Mouse (Mus musculus): Measurements from ENCODE around the gene Schip1.

Schip1 gene

GRCm38 (mm10) chr3:68379242-68379641, 314.6 kb downstream of the Schip1 start:
- no peak for ATAC-seq (ENCODE audit: low TSS enrichment)

DNA sequence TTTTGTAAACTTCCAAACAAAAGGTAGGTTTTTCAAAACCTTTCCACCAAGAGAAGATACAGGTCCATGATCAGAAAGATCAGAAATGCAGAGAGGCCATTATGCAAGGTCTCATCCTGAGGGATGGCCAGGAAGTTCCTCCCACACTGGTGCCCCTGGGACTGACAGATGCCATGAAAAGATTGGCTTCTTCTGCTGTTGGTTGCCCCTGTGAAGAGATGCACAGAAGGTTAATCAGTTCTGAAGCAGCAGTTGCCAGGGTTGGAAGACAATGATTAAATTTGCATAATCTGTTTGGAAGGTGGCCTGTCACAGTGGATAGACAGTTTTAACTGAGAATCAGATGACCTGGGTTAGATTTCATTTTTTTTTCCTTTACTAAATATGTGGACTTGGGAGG, 319.1 kb downstream of the Schip1 start:
- no peak for ATAC-seq (ENCODE audit: low TSS enrichment)

DNA sequence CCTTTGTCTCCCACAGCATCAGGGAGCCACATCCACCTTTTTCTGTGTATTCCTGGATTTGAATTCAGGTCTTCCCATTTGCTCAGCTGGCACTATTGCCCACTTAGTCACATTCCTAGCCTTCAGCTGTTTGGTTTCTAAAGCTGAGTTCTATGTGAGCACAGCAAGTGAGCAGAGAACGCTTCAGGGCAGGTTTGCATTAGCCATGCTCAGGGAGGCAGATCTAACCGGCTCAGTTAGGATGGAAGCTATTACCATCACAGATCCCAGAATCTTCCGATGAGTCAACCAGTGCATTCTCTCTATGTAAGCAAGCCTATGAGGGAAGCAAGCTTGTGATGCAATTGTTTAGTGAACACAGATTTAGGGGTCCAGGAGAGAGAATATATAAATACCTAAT, 320.9 kb downstream of the Schip1 start:
- ATAC-seq (ENCODE audit: low TSS enrichment), result no peak

GRCm38 (mm10) chr3:68388023-68388422, 323.4 kb downstream of the Schip1 start:
- ATAC-seq (ENCODE audit: low TSS enrichment), result peak; percentile 50

DNA sequence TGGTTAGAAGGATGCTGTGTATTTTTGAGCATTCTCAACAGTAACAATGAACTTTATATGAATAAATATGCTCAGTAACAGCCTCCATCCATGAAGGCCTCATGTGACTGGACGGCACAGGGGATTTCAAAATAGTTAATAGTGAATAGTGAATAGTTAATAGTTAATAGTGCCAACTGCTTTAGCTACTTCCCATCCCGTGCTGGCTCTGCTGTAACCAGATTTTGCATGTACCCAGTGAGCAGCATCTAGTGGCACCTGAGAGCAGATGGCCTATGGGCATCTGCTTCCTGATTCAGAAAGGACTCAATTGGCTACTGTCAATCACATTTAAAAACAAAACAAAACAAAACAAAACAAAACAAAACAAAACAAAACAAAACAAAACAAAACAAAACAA, 329.0 kb downstream of the Schip1 start:
- ATAC-seq (ENCODE audit: low TSS enrichment), result no peak

- no peak for ATAC-seq (ENCODE audit: low TSS enrichment)
Observed at GRCm38 (mm10) chr3:68398691-68399090, 334.1 kb downstream of the Schip1 start.

DNA sequence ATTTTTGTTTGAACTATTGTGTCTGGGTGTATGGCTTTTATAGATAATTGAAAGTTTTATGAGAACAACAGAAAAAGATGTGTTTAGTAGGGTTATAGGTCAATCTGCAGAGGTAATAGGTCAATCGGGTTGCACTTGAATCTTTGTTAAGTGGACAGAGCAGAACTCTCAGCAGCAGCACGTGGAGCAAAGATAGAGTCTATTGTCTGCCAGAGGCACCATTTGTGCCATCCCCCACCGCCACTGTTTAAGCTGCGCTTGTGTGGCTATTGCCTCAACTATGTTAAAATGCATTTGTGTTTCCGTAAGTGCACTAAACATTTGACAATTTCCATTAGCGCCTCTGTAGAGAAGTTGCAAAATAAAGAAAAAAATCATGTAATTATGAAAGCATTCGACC, 335.5 kb downstream of the Schip1 start:
- no peak for ATAC-seq (ENCODE audit: low TSS enrichment)

DNA sequence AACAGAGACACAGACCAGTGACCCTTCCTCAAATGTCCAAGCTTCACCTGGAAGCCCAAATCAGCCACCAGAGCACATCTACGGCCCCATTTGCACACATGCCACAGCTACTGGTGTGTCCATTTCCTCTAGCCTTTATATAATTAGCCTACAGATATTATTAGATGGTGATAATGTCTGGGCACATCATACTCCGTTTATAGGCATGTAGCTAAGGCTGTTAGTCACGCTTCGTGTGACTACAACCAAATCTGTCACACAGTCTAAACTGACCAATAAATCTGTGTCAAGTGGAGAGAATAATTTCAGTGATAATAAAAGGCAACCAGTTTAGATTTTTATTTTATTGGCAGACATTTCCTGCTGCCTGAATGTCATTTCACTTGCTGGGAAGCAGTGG, 338.7 kb downstream of the Schip1 start:
- ATAC-seq (ENCODE audit: low TSS enrichment), result no peak

- peak; percentile 79 for ATAC-seq (ENCODE audit: low TSS enrichment)
Observed at GRCm38 (mm10) chr3:68403783-68404217, 339.2 kb downstream of the Schip1 start.

DNA sequence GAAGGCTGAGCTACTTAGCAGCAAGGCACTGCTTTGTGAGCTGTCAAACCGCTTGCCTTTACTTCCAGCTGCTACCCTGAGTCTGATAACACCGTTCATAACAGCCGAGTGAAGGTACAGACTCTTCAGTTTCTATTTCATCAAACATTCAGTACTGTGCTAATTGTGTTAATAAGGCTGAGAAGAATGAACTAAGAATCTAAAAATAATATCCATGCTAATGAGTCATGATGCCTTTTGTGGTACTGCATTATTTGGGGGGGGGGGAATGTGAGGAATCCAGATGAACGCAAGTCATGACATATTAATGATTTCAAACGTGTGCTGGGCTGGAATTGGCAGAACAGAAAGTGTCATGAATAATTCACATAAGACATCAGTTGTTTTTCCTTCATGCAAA, 341.1 kb downstream of the Schip1 start:
- ATAC-seq (ENCODE audit: low TSS enrichment), result no peak

- ATAC-seq (ENCODE audit: low TSS enrichment), result no peak
Observed at GRCm38 (mm10) chr3:68412262-68412661, 347.7 kb downstream of the Schip1 start.

DNA sequence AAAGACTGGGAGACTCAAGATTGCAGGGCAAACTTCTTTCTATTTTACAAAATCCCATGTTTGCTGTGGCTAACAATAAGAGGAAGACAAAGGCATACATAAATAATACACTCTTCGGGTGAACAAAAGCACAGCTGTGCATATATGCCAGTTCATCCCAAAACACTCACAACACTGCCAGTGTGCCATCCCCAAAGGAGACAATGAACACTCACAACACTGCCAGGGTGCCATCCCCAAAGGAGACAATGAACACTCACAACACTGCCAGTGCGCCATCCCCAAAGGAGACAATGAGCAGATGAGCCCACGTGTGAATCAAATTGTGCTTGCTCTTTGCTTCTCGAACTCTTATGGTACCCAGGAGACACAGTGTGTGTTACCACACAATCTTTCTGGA, 355.2 kb downstream of the Schip1 start:
- ATAC-seq (ENCODE audit: low TSS enrichment), result peak; percentile 74

DNA sequence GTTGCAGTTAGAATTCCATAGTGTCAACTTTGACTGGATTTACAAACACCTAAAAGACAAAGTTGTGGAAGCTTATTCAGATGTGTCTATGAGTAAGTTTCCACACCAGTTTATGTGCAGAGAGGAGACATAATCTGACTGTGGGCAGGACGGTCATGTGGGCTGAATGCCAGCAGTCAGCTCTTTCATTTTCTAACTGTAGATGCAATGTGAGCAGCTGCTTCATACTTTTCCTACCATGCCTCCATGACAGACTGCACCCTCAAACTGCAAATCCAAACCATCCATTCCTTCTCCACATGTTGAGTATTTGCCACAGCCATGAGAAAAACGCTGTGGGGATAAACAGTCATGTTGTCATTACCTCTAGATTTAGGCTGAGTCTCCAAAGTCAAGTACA, 356.3 kb downstream of the Schip1 start:
- no peak for ATAC-seq (ENCODE audit: low TSS enrichment)

- no peak for ATAC-seq (ENCODE audit: low TSS enrichment)
Observed at GRCm38 (mm10) chr3:68421849-68422248, 357.2 kb downstream of the Schip1 start.

DNA sequence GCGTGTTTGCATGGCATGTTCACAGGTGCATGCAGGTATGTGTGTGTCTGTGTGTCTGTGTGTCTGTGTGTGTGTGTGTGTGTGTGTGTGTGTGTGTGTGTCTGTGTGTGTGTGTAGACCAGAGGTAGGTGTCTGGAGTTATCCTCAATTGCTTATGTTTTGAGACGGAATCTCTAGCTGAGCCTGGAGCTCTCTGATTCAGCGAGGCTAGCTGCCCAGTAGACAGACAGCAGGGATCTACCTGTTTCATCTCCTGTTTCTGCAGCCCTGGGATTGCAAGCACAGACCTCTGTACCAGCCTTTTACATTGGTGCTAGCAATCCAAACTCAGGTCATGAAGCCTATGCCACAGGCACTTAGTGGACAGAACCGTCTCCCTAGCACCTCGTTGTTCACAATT, 363.5 kb downstream of the Schip1 start:
- no peak for ATAC-seq (ENCODE audit: low TSS enrichment)

GRCm38 (mm10) chr3:68434435-68434834, 369.8 kb downstream of the Schip1 start:
- ATAC-seq (ENCODE audit: low TSS enrichment), result no peak

- no peak for ATAC-seq (ENCODE audit: low TSS enrichment)
Observed at GRCm38 (mm10) chr3:68434897-68435296, 370.3 kb downstream of the Schip1 start.

DNA sequence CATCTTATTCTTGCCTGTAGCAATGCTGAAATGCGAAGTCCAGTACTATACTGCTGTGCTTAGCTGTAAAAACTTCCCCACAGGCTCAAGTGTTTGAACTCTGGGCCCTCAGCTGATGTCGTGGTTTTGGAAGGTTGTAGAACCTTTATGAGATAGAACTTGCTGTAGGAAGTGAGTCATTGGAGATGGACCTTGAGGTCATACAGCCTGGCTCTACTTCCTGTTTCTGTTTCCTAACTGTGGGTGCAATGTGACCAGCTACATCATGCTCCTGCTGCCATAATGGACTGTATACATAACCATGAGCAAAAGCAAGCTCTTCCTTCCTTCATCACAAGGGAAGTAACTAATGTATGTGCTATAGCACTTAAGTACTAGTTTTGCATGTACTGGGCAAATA, 383.9 kb downstream of the Schip1 start:
- ATAC-seq (ENCODE audit: low TSS enrichment), result no peak

- no peak for ATAC-seq (ENCODE audit: low TSS enrichment)
Observed at GRCm38 (mm10) chr3:68451634-68452033, 387.0 kb downstream of the Schip1 start.

DNA sequence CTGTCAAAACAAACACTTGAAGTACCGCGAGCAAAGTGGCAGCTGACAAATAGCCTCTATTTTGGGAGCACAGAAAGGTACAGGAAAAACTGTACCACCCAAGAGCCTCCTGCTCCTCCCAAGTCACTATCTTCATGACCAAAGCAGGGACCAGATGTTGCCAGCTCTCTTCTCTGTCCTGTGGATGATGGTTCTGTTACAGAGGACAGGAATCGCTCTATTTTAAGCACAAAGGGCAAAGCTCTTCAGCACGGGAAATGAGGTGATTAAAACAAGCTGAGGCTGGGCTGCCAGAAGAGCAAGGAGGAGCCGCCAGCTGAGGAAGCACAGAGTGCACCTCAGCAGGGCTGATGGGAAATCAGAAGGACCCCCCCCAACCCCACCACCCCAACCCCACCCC, 388.7 kb downstream of the Schip1 start:
- ATAC-seq (ENCODE audit: low TSS enrichment), result no peak

- no peak for ATAC-seq (ENCODE audit: low TSS enrichment)
Observed at GRCm38 (mm10) chr3:68453719-68454455, 389.3 kb downstream of the Schip1 start.

DNA sequence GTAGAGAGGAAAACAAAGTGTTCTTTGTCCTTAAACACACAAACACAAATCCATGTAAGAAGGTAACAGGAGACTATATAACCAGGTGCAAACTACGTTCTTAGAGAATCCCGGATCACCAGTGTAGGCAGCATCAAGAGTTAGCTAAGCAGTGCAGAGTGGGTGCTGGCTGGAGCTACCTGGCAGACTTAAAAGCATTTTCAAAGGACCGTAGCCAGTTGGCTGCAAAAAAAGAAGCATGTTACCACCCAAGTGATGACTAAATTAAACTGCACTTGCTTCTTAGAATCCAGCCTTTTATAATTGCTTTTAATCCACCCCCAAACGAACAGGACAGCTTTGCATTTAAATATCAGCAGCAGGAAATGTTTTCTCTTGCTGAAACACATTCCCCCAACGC, 402.0 kb downstream of the Schip1 start:
- peak; percentile 97 for ATAC-seq (ENCODE audit: low TSS enrichment)

DNA sequence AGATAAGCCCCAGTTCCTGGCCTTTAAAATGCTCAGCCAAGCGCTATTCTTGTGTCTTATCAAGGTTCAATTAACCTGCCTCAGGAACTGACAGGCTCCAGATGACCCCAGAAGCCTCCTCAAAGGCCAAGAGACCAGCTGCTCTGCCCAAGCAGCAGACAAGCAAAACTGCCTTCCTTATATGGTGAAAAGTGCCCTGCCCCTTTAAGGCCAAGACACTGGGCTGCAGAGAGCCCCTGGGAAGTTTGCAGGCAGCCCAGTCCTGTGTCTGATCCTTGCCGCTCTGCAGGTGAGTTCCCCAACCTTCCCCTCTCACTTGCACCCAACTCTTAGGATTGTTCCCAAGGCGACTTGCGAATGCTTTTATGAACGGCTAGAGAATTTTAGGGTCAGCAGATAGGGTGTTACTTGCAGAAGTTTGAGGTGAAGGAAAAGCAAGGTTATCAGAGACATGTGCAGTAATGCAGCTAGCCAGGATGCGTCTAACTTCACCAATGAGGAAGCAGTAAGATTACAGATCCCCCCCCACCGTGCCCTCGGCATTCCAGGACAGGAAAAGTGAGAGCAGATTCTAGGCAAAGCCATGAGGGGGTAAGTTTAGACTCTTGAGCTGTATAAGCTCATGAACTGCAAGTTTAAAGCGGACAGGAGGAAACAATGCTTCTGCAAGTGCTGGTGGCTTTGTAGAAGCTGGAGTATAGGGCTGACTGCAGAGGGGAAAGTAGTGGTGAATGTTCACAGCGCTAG, 403.5 kb downstream of the Schip1 start:
- no peak for ATAC-seq (ENCODE audit: low TSS enrichment)

Data from frontal cortex, adult (tissue).